Mouse (Mus musculus): ENCODE results near the gene Dclk1.

Gene Dclk1

DNA sequence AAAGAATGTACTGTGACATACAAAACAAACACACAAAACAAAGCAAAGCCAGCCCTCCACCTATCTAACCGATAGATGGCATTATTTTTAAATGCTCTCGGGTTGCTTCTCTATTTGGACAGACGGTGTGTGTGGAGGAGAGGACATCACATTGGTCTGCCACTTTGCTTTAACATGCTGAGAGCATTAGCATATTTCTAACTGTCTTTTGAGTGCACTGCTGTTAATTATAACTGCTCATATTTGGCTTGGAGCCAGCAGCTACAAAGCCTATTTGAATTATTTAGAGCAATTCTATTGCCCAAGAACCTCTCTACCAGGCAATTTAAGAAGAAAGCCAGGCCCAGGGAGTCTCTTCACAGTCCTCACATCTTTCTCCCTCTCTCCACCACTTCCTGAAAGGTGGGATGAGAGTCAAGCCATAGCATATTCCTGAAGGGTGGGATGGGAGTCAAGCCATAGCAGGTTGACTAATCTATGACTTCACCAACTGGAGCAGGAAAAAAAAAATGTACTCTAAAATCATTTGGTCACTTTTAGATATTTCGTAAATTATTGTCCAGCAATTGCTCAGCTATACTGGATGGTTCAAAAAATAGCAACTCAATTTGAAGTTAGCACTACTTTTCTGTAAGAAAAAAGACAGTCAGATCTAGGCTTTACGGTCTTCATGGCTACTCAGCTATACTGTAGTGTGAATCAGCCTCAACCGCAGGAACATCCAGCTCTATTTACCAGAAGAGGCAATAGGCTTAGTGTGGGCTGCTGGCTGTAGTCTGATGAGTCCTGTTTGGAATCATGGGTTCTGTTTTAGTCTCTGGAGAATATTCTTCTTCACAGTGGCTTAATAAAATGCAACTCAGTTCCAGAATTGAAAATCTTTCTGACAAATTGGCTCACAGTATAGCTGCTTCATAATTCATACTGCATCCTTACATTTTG lies 155.9 kb downstream of the Dclk1 start:
- no peak for DNase-seq (ENCODE audit: low spot score in 2 of 2)

DNA sequence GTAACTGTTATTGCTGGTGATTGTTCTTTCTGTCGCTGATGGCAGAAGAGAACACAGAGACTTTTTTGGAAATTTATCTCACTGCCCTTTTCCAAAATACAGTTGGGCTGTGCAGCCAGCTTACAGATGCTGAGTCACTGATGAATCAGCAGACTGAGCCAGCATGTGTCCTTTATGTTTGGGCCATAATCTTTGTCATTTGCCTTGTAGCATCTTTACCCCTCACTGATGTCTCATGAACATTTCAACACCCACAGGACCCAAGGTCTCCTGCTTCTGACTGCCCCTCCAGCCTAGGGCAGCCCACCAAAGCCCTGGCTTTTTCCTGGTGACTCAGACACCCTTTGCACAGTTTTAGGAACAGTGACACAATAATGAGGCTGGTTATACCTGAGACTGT lies 159.1 kb downstream of the Dclk1 start:
- DNase-seq (ENCODE audit: low spot score in 2 of 2): no peak

DNA sequence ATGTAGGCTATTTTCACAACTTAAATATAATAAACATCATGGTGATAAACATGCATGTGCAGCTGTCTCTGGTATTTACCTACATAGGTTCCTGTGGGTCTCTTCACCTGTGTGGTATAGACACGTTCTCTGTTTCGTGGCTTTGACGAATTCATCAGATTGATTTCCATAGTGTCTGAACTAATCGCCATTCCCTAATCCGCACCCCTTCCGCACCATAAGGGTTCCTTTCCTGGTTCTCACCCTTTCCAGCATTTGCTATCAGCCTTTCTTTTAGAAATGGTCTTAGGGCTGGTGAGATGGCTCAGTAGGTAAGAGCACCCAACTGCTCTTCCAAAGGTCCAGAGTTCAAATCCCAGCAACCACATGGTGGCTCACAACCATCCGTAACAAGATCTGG lies 162.6 kb downstream of the Dclk1 start:
- DNase-seq (ENCODE audit: low spot score in 2 of 2): no peak

DNA sequence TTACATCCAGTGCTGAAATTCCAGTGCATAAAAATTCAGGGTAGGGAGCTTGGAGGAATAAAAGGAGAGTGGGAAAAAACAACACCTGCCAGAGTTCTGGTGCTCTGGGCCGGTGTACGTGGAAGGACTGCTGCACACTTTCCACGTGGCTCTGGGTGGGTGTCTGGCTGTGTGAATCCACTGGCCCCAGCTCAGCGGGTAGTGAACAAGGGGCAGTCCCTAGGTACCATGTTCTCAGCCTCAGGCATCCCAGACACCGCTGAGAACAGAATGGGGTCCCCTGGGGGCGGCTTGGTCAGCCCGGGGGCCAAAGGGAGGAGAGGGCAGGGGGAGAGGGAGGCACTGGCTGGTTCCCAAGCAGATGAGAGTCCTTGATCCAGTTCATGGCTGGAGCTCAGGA lies 164.5 kb downstream of the Dclk1 start:
- DNase-seq (ENCODE audit: low spot score in 2 of 2): no peak

DNA sequence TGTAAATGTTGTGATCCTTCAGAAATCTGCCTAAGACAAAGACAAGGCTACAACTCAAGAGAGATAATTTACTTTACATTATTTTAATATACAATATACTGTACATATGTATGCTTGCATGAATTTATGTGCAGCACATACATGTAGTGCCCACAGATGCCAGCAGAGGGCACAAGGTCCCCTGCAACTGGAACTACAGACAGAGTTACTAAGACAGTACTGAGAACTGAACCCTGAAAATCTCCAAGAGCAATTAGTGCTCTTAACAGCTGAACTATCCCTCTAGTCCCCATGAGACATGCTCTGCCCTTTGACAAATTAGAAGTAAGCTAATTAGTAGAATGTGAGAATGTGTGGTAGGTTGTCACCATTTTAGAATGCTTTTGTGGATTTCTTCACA lies 169.4 kb downstream of the Dclk1 start:
- DNase-seq (ENCODE audit: low spot score in 2 of 2): no peak

DNA sequence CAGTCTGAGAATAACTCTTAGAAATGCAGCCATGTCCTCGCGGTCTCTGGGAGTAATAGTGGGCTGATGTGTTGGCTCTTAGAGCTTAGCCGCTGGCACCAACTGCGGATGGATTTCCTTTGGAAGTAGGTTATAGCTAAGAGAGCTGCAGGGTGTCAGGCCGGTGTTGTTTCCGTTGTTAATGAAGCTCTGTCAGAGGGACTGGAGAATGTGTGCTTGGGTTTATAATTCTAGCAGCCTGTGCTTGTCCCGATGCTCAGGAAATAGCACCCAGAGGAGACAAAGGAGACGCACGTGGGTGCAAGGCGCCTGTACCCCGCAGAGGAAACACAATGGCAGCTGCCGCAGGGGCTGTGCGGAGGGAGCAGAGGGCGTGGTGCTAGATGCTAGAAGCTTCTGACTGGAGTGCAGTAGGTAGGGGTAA lies 173.4 kb downstream of the Dclk1 start:
- no peak for DNase-seq (ENCODE audit: low spot score in 2 of 2)

DNA sequence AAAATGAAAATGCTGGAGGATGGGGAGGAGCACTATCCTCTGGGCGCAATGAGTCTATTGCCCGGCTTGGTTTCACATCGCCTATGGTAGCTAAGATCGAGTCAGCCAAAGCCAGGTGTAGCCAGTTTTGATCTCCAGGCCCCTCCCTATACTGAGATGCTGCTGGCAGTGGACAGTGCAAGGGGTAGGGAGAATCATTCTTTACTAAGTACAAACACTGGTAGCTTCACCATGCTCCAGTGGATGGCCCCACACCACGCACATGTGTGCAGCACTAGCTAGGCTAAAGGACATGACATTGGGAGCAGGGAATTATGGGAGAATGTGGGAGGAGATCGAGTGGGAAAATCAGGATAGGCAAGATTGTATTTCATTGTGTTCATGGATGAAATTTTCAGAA lies 176.7 kb downstream of the Dclk1 start:
- no peak for DNase-seq (ENCODE audit: low spot score in 2 of 2)

DNA sequence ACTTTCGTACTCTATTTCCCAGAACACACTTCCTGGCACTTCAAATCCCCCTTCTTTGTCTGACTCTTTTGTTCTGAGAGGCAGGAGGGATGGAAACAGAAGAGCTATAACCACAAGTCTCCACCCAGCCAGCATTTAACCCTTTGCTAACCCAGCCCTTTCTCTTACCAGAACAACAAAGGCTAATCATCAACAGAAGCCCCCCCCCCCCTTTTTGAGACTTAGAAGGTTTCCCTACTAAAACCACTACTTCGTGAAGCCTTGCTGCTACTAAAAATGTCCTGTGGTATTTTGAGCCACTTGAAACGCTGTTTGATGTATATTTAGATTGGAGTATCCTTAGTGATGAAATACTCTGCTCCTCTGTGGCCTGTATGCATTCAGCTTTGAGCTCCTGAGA lies 177.2 kb downstream of the Dclk1 start:
- no peak for DNase-seq (ENCODE audit: low spot score in 2 of 2)

DNA sequence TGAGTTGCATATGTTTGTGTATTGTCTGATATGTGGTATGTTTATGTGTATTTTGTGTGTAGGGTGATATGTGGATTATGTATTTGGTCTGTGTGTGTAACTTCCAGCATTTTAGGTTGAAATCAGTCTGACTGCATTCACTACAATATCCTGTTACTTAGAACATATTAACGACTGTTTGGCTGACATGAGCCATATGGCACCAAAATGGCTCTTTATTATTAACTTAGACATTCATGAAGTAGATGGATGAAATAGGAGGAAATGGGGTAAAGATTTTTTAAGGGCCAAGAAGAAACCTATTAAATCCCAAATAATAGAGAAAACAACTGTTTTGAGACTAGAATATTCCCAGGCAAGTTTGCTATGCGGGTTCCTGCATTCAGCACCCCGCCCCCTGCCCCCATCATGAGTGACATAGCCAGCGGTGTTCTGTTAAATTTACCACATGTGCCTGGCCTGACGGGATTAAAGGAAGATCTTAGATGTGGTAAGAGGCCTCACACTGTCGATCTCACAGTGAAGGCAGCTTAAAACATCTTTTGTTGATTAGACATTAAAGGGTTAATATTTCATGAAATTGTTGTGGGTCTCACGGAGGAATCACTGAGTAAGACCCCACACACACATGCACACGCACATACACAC lies 178.4 kb downstream of the Dclk1 start:
- DNase-seq (ENCODE audit: low spot score in 2 of 2): no peak

DNA sequence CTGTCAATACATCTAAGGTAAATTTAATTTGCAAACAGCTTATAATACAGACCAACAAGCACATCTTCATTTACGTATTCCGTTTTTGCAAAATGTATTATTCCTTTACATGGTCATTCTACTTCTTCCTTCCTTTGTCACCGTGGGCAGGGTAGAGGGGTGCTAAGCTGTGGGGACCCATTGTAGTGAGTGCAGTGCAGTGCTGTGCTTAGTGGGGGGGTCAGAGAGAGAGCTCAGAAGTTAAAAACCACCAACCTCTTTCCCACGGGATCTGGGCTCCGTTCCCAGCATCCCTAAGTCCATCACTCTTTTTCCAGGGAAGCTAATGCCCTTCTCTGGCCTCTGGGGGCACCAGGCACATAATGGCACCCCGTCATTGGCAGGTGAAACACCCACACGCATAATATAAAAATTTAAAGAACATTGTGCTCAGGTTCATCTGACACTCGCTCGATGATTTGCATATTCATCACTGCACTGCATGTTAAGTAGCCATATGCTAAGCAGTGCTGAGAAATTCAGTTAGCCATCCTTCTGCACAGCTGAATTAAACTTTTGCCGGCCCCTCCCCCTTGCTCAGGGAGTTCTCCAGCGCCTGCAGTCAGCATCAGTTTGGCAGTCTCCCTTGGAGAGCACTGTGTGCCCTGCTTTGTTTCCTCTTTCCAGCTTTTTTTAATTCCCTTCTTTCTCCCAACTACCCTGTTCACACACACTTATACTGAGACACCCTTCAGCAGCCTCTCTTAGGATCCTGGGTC lies 181.7 kb downstream of the Dclk1 start:
- no peak for DNase-seq (ENCODE audit: low spot score in 2 of 2)

DNA sequence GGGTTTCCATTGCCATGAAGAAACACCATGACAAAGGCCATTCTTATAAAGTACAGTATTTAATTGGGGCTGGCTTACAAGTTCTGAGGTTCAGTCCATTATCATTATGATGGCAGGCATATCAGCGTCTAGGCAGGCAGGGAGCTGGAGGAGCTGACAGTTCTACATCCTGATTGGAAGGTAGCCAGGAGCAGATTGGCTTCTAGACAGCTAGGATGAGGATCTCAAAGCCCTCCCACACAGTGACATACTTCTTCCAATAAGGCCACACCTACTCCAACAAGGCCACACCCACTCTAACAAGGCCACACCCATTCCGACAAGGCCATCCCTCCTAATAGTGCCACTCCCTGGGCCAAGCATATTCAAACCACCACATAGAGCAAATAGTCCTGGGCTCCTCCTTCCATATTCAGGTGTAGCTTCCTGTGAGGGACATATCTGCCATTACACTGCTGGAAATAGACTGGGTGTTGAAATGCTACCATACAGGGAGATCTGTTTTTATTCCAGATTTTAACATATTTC lies 187.9 kb downstream of the Dclk1 start:
- DNase-seq (ENCODE audit: low spot score in 2 of 2): no peak

DNA sequence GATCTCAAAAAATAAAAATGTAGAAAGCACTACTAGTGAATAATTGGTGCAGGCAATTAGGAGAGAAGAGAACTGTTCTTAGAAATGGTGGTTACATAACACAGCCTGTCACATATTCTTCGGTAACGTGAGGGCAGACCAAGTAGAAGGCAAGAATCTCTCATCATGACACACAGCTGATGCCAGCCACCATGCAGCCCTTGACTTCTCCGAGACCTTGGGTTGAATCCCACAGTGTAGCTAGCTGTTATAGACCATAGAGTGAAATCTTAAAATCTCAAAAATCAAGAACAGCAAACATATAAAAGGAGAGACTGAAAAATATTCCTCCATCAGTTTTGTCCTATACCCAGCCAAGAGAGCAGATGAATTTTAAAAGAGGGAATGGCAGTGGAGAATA lies 189.1 kb downstream of the Dclk1 start:
- no peak for DNase-seq (ENCODE audit: low spot score in 2 of 2)

DNA sequence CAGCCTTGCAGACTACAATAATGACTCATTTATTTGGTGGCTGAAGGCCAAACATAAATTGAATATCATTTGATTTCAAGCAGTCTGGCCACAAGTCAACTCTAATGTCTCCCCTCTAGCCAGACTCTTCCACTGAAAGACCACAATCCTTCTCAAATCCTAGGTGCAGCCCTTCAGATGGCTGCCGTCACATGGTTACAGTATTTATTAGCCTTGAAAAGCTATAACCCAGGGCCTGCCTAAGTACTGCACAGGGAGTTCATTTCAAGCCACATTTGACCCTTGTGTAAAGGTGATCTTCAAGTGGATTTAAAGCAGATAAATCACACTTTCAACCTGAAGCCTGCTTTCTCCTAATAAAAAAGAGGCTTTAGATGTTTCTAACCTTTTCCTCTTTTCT lies 192.1 kb downstream of the Dclk1 start:
- no peak for DNase-seq (ENCODE audit: low spot score in 2 of 2)

DNA sequence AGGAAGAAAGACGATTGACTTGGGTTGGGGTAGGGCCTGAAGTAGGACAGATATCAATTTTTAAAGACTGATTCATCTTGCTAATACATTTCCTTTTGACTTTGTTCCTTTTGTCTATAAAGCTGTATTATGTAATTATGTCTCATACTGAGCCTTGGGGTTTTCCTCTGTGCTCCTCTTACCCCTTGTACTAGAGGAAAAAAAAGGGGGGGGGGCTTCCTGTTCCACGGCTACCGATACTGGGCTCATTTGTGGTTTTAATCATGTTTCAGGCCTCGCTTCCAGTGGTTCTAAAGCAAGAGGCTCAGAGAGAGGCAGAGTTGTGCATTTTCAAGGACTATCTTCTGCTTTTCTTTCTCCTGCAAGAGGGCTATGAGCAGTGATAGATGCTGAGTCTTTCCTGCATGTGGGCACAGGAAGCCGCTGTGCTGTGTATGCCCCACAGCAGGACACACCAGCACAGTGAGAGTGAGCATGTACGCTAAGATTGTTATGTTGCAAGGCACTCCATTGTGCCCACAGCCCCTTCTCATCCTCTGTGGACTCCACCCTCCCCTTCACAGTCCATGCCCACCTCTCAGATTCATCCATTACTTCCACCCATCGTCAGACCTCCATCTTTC lies 196.8 kb downstream of the Dclk1 start:
- no peak for DNase-seq (ENCODE audit: low spot score in 2 of 2)

DNA sequence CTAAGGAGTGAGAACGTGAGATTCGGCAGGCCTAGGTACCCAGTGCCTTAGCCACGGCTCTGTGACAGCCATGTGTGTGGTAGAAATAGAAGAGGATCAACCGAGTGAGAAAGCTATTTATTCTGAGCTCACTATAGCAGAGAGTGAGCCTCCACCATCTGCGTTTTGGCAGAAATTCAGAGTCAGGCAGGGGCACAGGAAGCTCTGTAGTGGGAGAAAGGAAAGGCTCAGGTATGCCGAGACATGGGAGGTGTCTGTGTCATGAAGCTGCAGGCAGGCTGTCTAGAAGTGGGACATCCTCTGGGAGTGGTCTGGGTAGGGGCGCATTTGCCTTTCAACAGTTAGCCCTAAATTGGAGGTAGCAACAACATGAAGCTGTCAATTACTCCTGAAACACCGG lies 198.2 kb downstream of the Dclk1 start:
- DNase-seq (ENCODE audit: low spot score in 2 of 2): no peak

DNA sequence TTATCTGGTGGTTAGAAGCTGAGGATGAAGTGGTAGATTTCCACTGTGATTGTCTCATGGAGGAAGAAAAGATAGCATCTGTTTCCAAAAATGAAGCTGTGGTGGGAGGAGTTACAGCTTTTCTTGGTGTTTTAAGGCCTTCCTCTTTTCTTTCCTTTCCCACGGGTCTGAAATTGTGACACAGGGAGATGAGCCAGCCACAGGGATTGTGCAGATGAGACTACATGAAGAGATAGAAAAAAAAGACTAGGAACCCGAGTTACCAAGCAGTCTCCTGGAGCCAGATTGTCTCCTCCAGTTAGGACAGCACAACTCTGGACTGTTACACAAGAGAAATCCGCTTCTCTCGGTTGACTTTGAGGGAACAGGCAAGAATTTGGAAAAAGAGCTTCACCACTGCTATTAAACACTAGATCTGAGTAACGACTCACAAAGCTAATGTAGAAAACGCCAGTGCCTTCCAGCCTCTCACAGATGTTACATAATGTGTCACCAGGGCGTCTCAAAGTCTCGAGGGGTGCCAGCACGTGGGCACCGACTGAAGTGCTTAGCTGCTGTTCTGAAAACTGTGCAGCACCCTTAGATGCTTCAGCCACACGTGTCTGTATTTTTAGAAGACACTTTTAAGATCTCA lies 200.0 kb downstream of the Dclk1 start:
- DNase-seq (ENCODE audit: low spot score in 2 of 2): no peak

DNA sequence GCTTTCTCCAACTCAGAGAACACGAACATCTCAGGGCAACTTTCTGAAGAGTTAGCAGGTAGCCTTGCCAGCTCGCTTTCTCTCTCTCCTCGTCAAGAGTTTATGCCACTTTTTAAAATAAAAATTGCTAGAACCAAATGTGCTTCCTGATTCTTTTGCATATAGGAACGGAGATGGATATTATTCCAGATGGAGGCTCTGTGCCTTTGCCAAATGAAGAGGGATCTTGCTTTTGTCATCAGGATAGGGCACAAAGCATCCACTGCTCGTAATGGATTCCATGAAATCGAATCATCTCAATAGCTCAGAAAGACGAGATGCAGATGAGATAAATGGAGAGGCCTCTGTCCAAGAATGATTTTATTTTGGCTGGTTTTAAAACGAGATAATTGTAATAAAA lies 201.1 kb downstream of the Dclk1 start:
- no peak for DNase-seq (ENCODE audit: low spot score in 2 of 2)

DNA sequence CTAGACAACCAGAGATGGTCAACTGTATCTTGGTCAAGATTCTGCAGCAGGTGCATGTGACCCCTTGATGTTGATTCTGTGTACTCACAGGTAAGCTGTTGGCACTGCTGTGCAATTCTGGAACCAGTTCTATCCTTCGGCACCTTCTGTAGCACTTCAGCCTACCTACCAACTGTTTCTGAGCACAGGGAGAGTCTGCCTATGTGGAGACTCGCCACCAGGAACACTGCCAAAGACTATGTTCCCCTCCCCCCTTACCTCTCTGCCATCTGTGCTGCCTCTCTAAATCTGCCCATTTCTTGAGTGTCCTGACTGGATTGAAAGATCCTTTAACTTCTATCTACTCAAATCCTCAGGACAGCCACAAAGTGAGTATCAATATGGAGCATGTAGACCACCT lies 201.6 kb downstream of the Dclk1 start:
- DNase-seq (ENCODE audit: low spot score in 2 of 2): no peak

DNA sequence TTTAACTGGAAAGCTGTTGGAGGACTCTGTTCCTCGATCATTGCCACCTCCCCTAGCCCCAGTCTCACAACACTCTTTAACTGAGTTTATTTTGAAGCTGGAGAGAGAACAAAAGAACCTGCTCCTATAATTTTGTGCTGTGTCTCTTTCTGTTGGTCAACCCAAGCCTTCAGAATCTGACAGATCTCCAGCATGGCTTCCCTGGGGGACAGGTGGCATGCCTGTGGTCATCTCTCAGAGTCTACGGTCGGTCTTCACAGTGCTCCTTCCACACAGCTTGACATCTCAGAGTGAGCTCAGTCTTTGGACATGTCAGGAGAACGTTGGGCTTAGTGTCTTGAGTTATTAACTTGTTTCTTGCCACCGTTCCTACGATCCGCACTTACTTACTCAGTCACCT lies 204.5 kb downstream of the Dclk1 start:
- DNase-seq (ENCODE audit: low spot score in 2 of 2): no peak

DNA sequence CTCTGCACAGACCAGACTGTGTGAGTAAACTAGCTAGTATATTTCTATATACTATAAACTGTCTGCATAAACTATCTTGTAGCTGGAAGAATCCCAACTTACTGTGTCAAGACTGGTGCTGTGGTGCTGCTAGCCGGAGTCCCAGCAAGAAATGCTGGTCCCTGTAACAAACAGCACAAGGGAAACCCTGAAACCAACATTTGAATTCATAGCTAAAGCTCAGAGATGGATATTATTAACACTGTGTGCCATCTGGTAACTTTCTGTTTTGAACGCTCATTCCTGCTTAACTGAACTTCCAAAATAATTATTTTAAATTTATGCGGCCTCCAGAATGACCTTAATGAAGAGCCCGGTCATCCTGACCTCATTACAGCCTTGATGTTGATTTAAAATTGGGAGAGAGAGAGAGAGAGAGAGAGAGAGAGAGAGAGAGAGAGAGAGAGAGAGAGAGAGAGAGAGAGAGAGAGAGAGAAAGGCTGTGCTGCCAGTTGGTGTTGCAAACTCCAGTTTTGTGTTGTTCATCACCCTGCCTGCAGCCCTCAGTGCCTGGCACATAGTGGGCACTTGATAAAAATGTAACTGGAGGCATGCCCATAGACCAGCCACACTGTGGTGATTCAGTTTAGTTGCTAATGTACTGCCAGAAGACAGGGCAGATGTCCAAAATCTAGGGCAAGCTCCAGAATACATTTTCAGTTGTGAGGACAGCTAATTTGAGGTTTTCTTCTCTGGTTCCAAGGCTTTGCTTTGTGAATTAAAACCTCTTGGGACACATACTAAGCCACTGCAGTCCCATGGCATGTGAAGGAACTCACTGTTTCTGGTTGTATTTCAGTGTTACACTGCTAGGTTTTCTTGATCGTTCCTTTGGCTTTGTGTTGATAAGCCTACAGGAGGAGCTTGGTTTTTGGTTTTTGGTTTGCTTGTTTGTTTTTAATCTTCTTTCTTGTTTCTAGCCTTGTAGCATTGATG lies 205.6 kb downstream of the Dclk1 start:
- DNase-seq (ENCODE audit: low spot score in 2 of 2): no peak

Data from urinary bladder, postnatal 4 days (tissue).